Mouse (Mus musculus) 3134 (cell line): Measurements from ENCODE around the gene Pdlim5.
"Not testable (repeated sequence)": the region's sequence is repeated elsewhere in the genome, so short reads cannot be mapped to it uniquely, and the experiment has no call there.

Experiments used
- DNase-seq: peaks from one replicate; pipeline ENCODE4 v3.0.0-alpha.2; 2011; ENCODE audit warnings: low spot score; ENCODE audit not compliant: insufficient read length; ENCODE audit errors: extremely low read depth

Pdlim5 gene

GRCm38 (mm10) chr3:142207488-142207887, 188.0 kb downstream of the Pdlim5 start:
- no peak for DNase-seq

GRCm38 (mm10) chr3:142206316-142206715, 189.2 kb downstream of the Pdlim5 start:
- no peak for DNase-seq

GRCm38 (mm10) chr3:142196142-142196541, 199.4 kb downstream of the Pdlim5 start:
- DNase-seq = no peak

GRCm38 (mm10) chr3:142191627-142192026, 203.9 kb downstream of the Pdlim5 start:
- not testable (repeated sequence) for DNase-seq
